Mouse (Mus musculus): ENCODE results near the gene Rftn2. TPM values are rescaled to one million over a fixed set of nuclear protein-coding genes. Genes with fewer than 3 reads are reported as not detected.
A peak's percentile ranks its signal among the peaks of the same experiment; 100 is the strongest.

The Rftn2 gene
- polyA plus RNA-seq, 1 experiment from 2014 or later: 14.1 TPM

- H3K4me1 ChIP-seq (replicated peaks; ENCODE audit: control insufficient read depth, insufficient read depth, low read length): no peaks in the 10 kb centered on the region
- no peak overlapping the region for H3K4me2 ChIP-seq (ENCODE audit: low read depth, low read length)
- H3K4me3 ChIP-seq (ENCODE audit: low read length): no peak overlapping the region
- H3K27ac ChIP-seq (ENCODE audit: low read length): no peak overlapping the region
- no peaks in the 10 kb centered on the region for H3K27me3 ChIP-seq (ENCODE audit: control insufficient read depth, insufficient read depth, low read depth, low read length)
- ATAC-seq (ENCODE audit: low read depth): no peak
- H3K36me3 ChIP-seq (ENCODE audit: control insufficient read depth, insufficient read depth, low read length): 0 out of 2 replicates have a peak, but pooled peaks cover 2% of the 10 kb centered on the region
- WGBS: 79% methylated on average over 4 of the region's 4 CpGs
- no peak overlapping the region for H3K9ac ChIP-seq (ENCODE audit: low read length)
- peaks cover 4% of the 10 kb centered on the region for H3K9me3 ChIP-seq (ENCODE audit: control insufficient read depth, low read length)
Observed at GRCm38 (mm10) chr1:55167560-55167959, 59.0 kb downstream of the Rftn2 start.

GRCm38 (mm10) chr1:55164005-55164404 is 62.6 kb downstream of the Rftn2 start:
- no peaks in the 10 kb centered on the region for H3K27me3 ChIP-seq (ENCODE audit: control insufficient read depth, insufficient read depth, low read depth, low read length)
- H3K9ac ChIP-seq (ENCODE audit: low read length): no peak overlapping the region
- peak; percentile 56 for ATAC-seq (ENCODE audit: low read depth)
- 46% methylated on average over 5 of the region's 5 CpGs for WGBS
- no peaks in the 10 kb centered on the region for H3K36me3 ChIP-seq (ENCODE audit: control insufficient read depth, insufficient read depth, low read length)
- no peak overlapping the region for H3K4me2 ChIP-seq (ENCODE audit: low read depth, low read length)
- H3K9me3 ChIP-seq (ENCODE audit: control insufficient read depth, low read length): peaks cover under 1% of the 10 kb centered on the region; the same call in 1 of the 2 replicates
- no peak overlapping the region for H3K27ac ChIP-seq (ENCODE audit: low read length)
- no peaks in the 10 kb centered on the region for H3K4me1 ChIP-seq (replicated peaks; ENCODE audit: control insufficient read depth, insufficient read depth, low read length)
- no peak overlapping the region for H3K4me3 ChIP-seq (ENCODE audit: low read length)

- ATAC-seq (ENCODE audit: low read depth): no peak
- WGBS: 69% methylated on average over 5 of the region's 5 CpGs
- no peak overlapping the region for H3K4me2 ChIP-seq (ENCODE audit: low read depth, low read length)
- no peak overlapping the region for H3K9ac ChIP-seq (ENCODE audit: low read length)
- H3K4me1 ChIP-seq (replicated peaks; ENCODE audit: control insufficient read depth, insufficient read depth, low read length): no peaks in the 10 kb centered on the region
- H3K9me3 ChIP-seq (ENCODE audit: control insufficient read depth, low read length): no peaks in the 10 kb centered on the region
- H3K4me3 ChIP-seq (ENCODE audit: low read length): no peak overlapping the region
- no peaks in the 10 kb centered on the region for H3K36me3 ChIP-seq (ENCODE audit: control insufficient read depth, insufficient read depth, low read length)
- no peak overlapping the region for H3K27ac ChIP-seq (ENCODE audit: low read length)
- no peaks in the 10 kb centered on the region for H3K27me3 ChIP-seq (ENCODE audit: control insufficient read depth, insufficient read depth, low read depth, low read length)
Observed at GRCm38 (mm10) chr1:55162781-55163180, 63.8 kb downstream of the Rftn2 start.

- Histone ChIP-seq H3K4me1 (replicated peaks; ENCODE audit: control insufficient read depth, insufficient read depth, low read length) (no peaks in the 10 kb centered on the region), H3K4me2 (ENCODE audit: low read depth, low read length) (no peak overlapping the region), H3K36me3 (ENCODE audit: control insufficient read depth, insufficient read depth, low read length) (peaks cover 3% of the 10 kb centered on the region), H3K9ac (ENCODE audit: low read length) (no peak overlapping the region), H3K9me3 (ENCODE audit: control insufficient read depth, low read length) (no peaks in the 10 kb centered on the region), H3K27ac (ENCODE audit: low read length) (no peak overlapping the region), H3K27me3 (ENCODE audit: control insufficient read depth, insufficient read depth, low read depth, low read length) (no peaks in the 10 kb centered on the region), H3K4me3 (ENCODE audit: low read length) (no peak overlapping the region)
- no peak for ATAC-seq (ENCODE audit: low read depth)
- 77% methylated on average over 7 of the region's 7 CpGs for WGBS
Observed at GRCm38 (mm10) chr1:55161895-55162294, 64.7 kb downstream of the Rftn2 start.

GRCm38 (mm10) chr1:55160831-55161638 is 65.5 kb downstream of the Rftn2 start:
- Histone ChIP-seq H3K4me2 (ENCODE audit: low read depth, low read length) (no peak overlapping the region), H3K27me3 (ENCODE audit: control insufficient read depth, insufficient read depth, low read depth, low read length) (no peaks in the 10 kb centered on the region), H3K4me1 (replicated peaks; ENCODE audit: control insufficient read depth, insufficient read depth, low read length) (no peaks in the 10 kb centered on the region), H3K4me3 (ENCODE audit: low read length) (no peak overlapping the region), H3K9me3 (ENCODE audit: control insufficient read depth, low read length) (no peaks in the 10 kb centered on the region), H3K9ac (ENCODE audit: low read length) (no peak overlapping the region), H3K36me3 (ENCODE audit: control insufficient read depth, insufficient read depth, low read length) (peaks cover 12% of the 10 kb centered on the region), H3K27ac (ENCODE audit: low read length) (no peak overlapping the region)
- no peak for ATAC-seq (ENCODE audit: low read depth)
- WGBS: 85% methylated on average over 17 of the region's 17 CpGs

GRCm38 (mm10) chr1:55160218-55160617 is 66.4 kb downstream of the Rftn2 start:
- no peak overlapping the region for H3K4me2 ChIP-seq (ENCODE audit: low read depth, low read length)
- H3K4me1 ChIP-seq (replicated peaks; ENCODE audit: control insufficient read depth, insufficient read depth, low read length): no peaks in the 10 kb centered on the region
- no peak for ATAC-seq (ENCODE audit: low read depth)
- H3K27ac ChIP-seq (ENCODE audit: low read length): no peak overlapping the region
- H3K9me3 ChIP-seq (ENCODE audit: control insufficient read depth, low read length): no peaks in the 10 kb centered on the region
- peaks cover 19% of the 10 kb centered on the region for H3K36me3 ChIP-seq (ENCODE audit: control insufficient read depth, insufficient read depth, low read length)
- H3K4me3 ChIP-seq (ENCODE audit: low read length): no peak overlapping the region
- H3K9ac ChIP-seq (ENCODE audit: low read length): no peak overlapping the region
- 91% methylated on average over 3 of the region's 3 CpGs for WGBS
- no peaks in the 10 kb centered on the region for H3K27me3 ChIP-seq (ENCODE audit: control insufficient read depth, insufficient read depth, low read depth, low read length)

- Histone ChIP-seq H3K9me3 (ENCODE audit: control insufficient read depth, low read length) (no peaks in the 10 kb centered on the region), H3K27ac (ENCODE audit: low read length) (no peak overlapping the region), H3K36me3 (ENCODE audit: control insufficient read depth, insufficient read depth, low read length) (peaks cover 20% of the 10 kb centered on the region), H3K27me3 (ENCODE audit: control insufficient read depth, insufficient read depth, low read depth, low read length) (no peaks in the 10 kb centered on the region), H3K4me2 (ENCODE audit: low read depth, low read length) (no peak overlapping the region), H3K9ac (ENCODE audit: low read length) (no peak overlapping the region), H3K4me3 (ENCODE audit: low read length) (no peak overlapping the region), H3K4me1 (replicated peaks; ENCODE audit: control insufficient read depth, insufficient read depth, low read length) (no peaks in the 10 kb centered on the region)
- no peak for ATAC-seq (ENCODE audit: low read depth)
- 88% methylated on average over 8 of the region's 8 CpGs for WGBS
Observed at GRCm38 (mm10) chr1:55158821-55159220, 67.8 kb downstream of the Rftn2 start.

GRCm38 (mm10) chr1:55158211-55158610 is 68.4 kb downstream of the Rftn2 start:
- Histone ChIP-seq H3K4me1 (replicated peaks; ENCODE audit: control insufficient read depth, insufficient read depth, low read length) (no peaks in the 10 kb centered on the region), H3K27ac (ENCODE audit: low read length) (no peak overlapping the region), H3K27me3 (ENCODE audit: control insufficient read depth, insufficient read depth, low read depth, low read length) (no peaks in the 10 kb centered on the region), H3K36me3 (ENCODE audit: control insufficient read depth, insufficient read depth, low read length) (peaks cover 20% of the 10 kb centered on the region), H3K4me2 (ENCODE audit: low read depth, low read length) (no peak overlapping the region), H3K9me3 (ENCODE audit: control insufficient read depth, low read length) (no peaks in the 10 kb centered on the region), H3K9ac (ENCODE audit: low read length) (no peak overlapping the region), H3K4me3 (ENCODE audit: low read length) (no peak overlapping the region)
- 92% methylated on average over 3 of the region's 3 CpGs for WGBS
- no peak for ATAC-seq (ENCODE audit: low read depth)

- H3K27me3 ChIP-seq (ENCODE audit: control insufficient read depth, insufficient read depth, low read depth, low read length): no peaks in the 10 kb centered on the region
- H3K27ac ChIP-seq (ENCODE audit: low read length): no peak overlapping the region
- no peaks in the 10 kb centered on the region for H3K4me1 ChIP-seq (replicated peaks; ENCODE audit: control insufficient read depth, insufficient read depth, low read length)
- H3K4me3 ChIP-seq (ENCODE audit: low read length): no peak overlapping the region
- no peaks in the 10 kb centered on the region for H3K9me3 ChIP-seq (ENCODE audit: control insufficient read depth, low read length)
- peaks cover 20% of the 10 kb centered on the region for H3K36me3 ChIP-seq (ENCODE audit: control insufficient read depth, insufficient read depth, low read length)
- H3K4me2 ChIP-seq (ENCODE audit: low read depth, low read length): no peak overlapping the region
- 96% methylated on average over 4 of the region's 4 CpGs for WGBS
- H3K9ac ChIP-seq (ENCODE audit: low read length): no peak overlapping the region
- ATAC-seq (ENCODE audit: low read depth): no peak
Observed at GRCm38 (mm10) chr1:55157329-55157728, 69.3 kb downstream of the Rftn2 start.
